Mouse (Mus musculus) c-Kit-positive CD71-positive TER-119-negative erythroid progenitor cells, embryonic 14.5 days (primary cell): Measurements from ENCODE around the gene Olfr1388.
"Not testable (repeated sequence)": the region's sequence is repeated elsewhere in the genome, so short reads cannot be mapped to it uniquely, and the experiment has no call there.

Source experiments
- DNase-seq: peaks from one replicate; pipeline ENCODE4 v3.0.0-alpha.2; 2013; ENCODE audit warnings: low read depth

Gene Olfr1388

DNA sequence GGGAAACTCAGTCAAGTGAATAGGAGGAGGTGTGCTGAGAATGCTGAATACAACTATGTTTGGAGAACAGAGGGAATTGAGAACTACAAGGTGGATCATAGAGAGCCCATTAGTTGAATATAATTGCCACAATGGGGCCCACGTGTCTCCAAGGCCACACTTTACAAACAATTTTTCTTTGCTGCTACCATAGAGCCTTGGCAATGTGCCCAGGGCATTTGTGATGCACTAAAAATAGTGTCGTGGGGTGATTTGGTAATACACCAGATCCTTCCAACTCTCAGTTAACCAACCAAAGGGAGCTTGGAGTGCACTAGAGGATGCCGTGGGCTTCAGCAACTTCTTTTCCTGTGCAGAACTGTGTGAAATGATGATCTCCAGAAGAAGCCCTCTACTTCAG is at the start of gene Olfr1388:
Olfr1388 (plus strand) TSS at position 214 of the 400 bp plus-strand sequence.
- no peak for DNase-seq

DNA sequence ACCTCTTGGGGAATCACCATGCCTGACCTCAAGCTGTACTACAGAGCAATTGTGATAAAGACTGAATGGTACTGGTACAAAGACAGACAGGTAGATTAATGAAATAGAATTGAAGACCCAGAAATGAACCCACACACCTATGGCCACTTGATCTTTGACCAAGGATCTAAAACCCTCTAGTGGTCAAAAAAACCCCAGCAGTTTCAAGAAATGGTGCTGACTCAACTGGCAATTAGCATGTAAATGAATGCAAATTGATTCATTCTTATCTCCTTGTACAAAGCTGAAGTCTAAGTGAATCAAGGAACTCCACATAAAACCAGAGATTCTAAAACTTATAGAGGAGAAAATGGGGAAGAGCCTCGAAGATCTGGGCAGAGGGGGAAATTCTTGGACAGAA is 43.7 kb upstream of the Olfr1388 start:
- not testable (repeated sequence) for DNase-seq

DNA sequence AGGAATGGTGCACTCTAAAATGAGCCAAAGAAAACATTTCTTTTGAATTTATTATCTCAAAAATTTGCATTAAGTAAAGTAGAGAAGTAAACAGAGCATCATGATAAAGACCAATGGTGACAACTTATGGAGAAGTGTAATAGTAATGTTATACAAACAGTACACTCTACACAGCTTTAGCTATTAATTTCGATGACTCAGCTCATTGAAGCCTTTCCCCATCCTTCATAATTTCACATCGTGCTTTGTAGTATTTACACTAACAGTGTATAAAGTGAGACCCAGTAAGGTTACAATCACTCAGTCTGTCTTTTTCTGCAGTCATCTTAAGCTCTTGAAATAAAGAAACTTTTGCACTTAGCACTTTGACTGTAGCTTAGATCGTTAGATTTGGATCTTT is 29.6 kb upstream of the Olfr1388 start:
- DNase-seq: no peak

DNA sequence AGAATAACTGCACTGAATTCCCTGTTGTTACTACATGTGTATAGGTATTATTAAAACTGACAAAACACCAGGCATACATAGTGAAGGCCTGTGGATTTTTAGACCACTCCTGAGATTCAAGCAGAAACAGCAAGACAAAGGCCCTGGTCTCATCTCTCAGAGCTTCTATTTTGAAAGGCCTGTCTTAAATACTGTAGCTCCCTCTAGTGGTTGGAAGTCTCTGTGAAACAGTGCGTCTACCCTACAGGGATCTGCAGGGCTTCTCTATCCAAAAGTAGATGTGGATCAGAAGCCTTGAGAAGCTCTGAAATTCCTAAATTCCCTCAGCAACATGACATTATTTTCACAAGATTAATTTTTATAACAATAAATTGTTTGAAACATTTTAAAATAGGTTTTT is 25.9 kb upstream of the Olfr1388 start:
- DNase-seq: peak; percentile 36

DNA sequence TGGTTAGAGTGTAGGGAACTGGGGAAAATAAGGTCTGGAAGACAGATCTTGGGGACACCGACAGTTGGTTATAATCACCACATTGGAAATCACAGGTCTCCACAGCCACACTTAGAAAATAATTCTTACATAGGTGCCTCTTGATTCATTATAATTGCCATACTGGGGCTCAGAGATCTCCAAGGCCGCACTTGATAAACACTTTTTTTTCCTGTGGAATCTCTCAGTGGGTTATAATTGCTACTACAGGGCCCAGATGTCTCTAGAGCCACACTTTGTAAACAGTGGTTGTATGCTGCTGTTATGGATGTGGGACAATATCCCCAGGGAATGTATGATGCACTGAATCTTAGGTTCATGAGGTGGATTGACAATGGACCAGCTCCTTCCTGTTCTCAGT is 13.7 kb upstream of the Olfr1388 start, which contains the start of gene Olfr1389:
Olfr1389 (plus strand) TSS at position 301 of the 400 bp plus-strand sequence.
- DNase-seq: no peak

DNA sequence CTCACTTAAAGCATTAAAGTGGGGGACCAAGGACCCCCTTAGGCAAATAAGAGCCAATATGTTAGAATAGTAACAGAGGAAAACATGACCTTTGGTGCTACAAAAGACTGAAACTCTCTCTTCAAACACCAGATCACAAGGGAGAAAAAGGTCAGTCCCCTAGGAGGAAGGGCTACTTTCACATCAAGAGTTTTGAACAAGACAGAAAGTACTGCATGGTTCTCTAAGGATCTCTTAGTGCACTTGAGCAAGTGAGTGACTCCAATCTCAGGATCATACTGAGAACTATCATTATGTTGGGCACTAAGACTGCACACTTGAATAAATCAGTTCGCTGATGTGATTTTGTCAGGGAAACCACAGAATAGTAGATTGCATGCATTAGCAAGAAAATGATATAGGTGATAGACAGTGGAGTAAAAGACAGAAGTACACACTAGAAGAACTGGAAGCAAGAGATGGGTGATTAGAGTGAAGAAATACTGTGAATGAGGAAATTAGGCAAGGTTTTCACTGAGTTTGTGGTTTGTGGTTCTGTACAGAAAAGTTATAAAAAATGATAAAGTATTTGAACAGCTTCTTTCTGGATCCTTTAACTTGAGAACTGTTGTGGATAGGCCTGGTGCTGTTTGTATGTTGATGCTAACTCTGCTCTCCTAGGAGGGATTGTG is 11.0 kb upstream of the Olfr1388 start:
- no peak for DNase-seq

DNA sequence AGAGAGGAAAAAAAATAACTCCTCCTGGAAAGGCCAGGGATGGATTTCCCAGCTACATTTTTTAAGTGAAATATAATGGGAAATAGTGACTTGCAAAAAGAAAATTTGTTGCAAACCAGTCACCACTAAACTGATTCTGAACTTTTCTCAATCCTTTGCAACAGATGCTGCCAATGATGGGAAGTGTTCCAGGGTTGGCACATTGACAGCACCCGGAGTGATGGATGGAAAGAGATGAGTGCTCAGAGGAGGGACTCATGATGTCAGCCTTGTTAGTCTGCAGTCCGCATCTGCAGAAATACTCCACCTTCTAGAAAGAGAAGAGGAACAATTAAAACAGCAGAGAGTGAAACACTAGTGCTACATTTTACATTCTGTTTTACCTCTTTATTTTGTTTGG is 6.8 kb upstream of the Olfr1388 start:
- no peak for DNase-seq

DNA sequence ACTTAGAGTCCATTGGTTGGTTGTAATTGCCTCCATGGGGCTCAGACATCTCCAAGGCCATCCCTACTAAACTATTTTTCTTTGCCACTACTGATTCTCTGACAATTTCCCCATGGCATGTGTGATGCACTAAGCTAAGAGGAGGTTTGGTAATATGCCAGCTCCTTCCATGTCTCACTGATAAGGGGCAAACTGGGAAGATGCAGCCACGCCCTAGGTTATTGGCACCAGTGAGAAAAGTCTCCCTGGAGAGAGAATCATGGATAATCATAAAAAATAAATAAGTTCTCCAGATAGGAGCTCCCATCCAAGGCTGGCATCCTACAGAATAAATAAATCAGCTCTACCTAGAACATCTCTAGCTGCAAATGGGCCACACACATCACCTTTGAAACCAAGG is 18.6 kb downstream of the Olfr1388 start, which contains the start of gene Olfr1387:
Olfr1387 (plus strand) TSS at position 301 of the 400 bp plus-strand sequence.
- no peak for DNase-seq

DNA sequence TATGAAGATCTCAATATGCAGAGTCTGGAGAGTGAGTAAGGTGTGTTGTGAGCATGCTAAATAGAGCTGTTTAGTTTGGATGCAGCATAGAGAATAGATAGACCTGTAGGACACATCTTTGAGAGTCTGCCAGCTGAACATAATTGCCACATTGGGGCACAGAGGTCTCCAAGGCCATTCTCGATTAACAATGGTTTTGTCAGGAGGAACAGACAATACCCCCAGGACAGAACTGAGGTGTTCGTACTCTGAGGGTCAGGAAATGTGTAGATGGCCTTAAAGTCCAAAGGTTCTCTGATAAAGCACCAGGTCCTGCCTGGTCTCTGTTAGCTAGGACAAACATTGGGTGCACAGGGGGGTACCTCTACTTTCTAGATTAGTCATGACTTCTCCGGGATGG is 28.3 kb downstream of the Olfr1388 start, which contains the start of gene Olfr1386:
Olfr1386 (plus strand) TSS at position 301 of the 400 bp plus-strand sequence.
- not testable (repeated sequence) for DNase-seq

DNA sequence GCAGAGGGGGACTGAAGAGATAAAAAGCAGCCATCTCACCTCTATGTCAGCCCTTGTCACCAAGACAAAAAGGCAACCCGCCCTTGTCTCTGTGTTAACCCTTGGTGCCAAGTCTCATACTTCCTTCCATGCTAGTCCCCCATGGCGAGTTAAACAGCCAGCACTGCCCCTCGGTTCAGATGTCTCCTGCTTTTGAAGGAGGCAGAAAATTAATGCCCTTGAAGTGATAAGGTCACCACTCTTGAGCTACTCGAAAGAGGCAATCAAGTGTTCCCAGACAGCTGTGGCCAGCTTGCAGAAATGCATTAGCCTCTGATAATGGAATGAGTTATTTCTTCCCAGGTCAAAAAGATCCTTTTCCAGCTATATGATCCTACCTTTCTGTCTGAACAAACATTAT is 49.5 kb downstream of the Olfr1388 start:
- no peak for DNase-seq

DNA sequence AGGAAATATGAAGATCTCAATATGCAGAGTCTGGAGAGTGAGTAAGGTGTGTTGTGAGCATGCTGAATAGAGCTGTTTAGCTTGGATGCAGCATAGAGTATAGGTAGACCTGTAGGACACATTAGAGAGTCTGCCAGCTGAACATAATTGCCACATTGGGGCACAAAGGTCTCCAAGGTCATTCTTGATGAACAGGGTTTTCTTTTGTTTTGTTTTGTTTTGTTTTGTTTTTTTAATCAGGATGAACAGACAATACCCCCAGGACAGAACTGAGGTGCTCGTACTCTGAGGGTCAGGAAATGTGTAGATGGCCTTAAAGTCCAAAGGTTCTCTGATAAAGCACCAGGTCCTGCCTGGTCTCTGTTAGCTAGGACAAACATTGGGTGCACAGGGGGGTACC is 52.3 kb downstream of the Olfr1388 start, which contains the start of gene Olfr1385:
Olfr1385 (plus strand) TSS at position 301 of the 400 bp plus-strand sequence.
- not testable (repeated sequence) for DNase-seq
